Mouse (Mus musculus) cerebellum, adult 2 months (tissue): ENCODE data around the gene Adgrl2.

Experiments
- CTCF ChIP-seq: fragments of 200-500 bp; IDR thresholded peaks from 2 replicates; pipeline ENCODE4 v1.5.1; 2011; ENCODE audit warnings: low read depth, mild to moderate bottlenecking, control low read depth, low read length, moderate library complexity, borderline replicate concordance; ENCODE audit not compliant: insufficient read depth
- POLR2A ChIP-seq: fragments of 200-500 bp; IDR thresholded peaks from 2 replicates; pipeline ENCODE4 v1.6.1; 2011; ENCODE audit warnings: low read length, control low read depth, borderline replicate concordance; ENCODE audit not compliant: insufficient read depth

DNA sequence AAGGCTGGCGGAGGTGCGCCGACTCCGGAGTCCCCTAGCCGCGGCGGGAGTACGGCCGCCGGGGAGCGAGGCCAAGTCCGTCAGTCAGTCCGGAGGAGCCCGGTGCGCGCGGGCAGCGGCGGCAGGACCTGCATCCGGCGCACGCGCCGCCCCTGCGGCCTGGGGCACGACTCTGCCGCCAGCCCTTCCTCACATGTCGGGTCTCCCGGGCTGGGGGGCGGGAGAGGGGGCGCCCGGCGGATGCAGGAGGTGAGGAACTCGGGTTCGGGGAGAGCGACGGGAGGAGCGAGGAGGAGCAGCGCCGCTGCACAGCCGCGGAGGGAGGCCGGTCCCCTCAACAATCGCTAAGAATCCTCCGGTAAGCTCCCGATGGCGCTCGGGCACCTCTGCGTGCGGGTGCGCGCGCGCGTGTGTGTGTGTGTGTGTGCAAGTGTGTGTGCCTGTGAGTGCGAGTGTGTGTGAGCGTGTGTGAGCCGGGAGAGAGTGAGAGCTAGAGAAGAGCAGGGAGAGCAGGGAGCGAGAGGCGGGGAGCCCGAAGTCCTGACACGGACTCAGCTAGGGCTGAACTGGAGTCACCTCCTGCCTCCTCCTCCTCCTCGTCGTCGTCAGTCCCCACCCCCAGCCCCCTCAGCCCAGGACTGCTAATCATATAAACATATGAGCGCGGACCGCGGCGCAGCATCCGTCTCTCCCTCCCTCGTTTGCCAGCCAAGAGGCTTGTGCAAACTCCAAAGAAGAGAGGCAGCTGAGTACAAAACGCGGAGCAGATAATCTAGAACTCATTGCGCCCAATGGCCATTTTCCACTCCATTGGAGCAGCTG is 1.1 kb downstream of the Adgrl2 start:
- TF ChIP-seq CTCF, result no peak
- TF ChIP-seq POLR2A, result no peak
